Mouse (Mus musculus) ovary, adult 18-20 months (tissue): ENCODE data around the gene Zfp976.
A peak's percentile ranks its signal among the peaks of the same experiment; 100 is the strongest.
"Not testable (repeated sequence)": the region's sequence is repeated elsewhere in the genome, so short reads cannot be mapped to it uniquely, and the experiment has no call there.

Source experiments
- DNase-seq: peaks from one replicate; pipeline ENCODE4 v3.0.0; 2022; ENCODE audit warnings: low spot score, mixed read lengths

Gene Zfp976

GRCm38 (mm10) chr7:42642152-42643115 lies at the start of gene Zfp976:
TSS of gene Zfp976 (minus strand) at chr7:42642588.
- peak; percentile 71 for DNase-seq

- DNase-seq: not testable (repeated sequence)
These were observed 37.7 kb upstream of the Zfp976 start for GRCm38 (mm10) chr7:42680081-42680480.

- DNase-seq: not testable (repeated sequence)
These were observed 37.3 kb upstream of the Zfp976 start for GRCm38 (mm10) chr7:42679646-42680045.

GRCm38 (mm10) chr7:42660140-42660539 lies 17.8 kb upstream of the Zfp976 start:
- DNase-seq: not testable (repeated sequence)

- not testable (repeated sequence) for DNase-seq
These were observed 12.8 kb upstream of the Zfp976 start for GRCm38 (mm10) chr7:42655211-42655610.

- DNase-seq: not testable (repeated sequence)
These were observed 782 bp upstream of the Zfp976 start for GRCm38 (mm10) chr7:42643120-42643620.

GRCm38 (mm10) chr7:42631031-42631430 lies 11.4 kb downstream of the Zfp976 start:
- not testable (repeated sequence) for DNase-seq

GRCm38 (mm10) chr7:42595666-42596065 lies 46.7 kb downstream of the Zfp976 start:
- not testable (repeated sequence) for DNase-seq

- not testable (repeated sequence) for DNase-seq
These were observed 50.0 kb downstream of the Zfp976 start, which contains the start of gene Zfp977 for GRCm38 (mm10) chr7:42592413-42592812. TSS of gene Zfp977 (minus strand) at chr7:42592547.

- DNase-seq: not testable (repeated sequence)
These were observed 51.1 kb downstream of the Zfp976 start for GRCm38 (mm10) chr7:42591311-42591710.

GRCm38 (mm10) chr7:42578488-42578887 lies 63.9 kb downstream of the Zfp976 start, which contains the start of gene Gm21028:
TSS of gene Gm21028 (minus strand) at chr7:42578588.
- no peak for DNase-seq
